Mouse (Mus musculus) limb, embryonic 14.5 days (tissue): ENCODE measurements around the gene Tpo. TPM values are rescaled to one million over a fixed set of nuclear protein-coding genes. Genes with fewer than 3 reads are reported as not detected.

Experiments used
- ATAC-seq: fragments of 200-750 bp; cut with Nextera tagmentation; 2 replicates; pipeline ENCODE4 v1.8.0; 2017; ENCODE audit warnings: low read depth, moderate number of reproducible peaks, moderate TSS enrichment; ENCODE audit not compliant: low FRiP score
- DNase-seq: peaks from one replicate; pipeline ENCODE4 v3.0.0-alpha.2; 2015; ENCODE audit warnings: low spot score
- H3K27ac ChIP-seq: fragments of 300-500 bp; sonication (generic); replicated peaks from 2 replicates; pipeline ENCODE4 v1.5.1; 2014; ENCODE audit warnings: low read depth, mild to moderate bottlenecking, low read length, moderate library complexity, mixed read lengths
- H3K27me3 ChIP-seq: fragments of 300-500 bp; sonication (generic); 2 replicates; pipeline ENCODE4 v1.6.1; 2014; ENCODE audit warnings: low read length, mixed read lengths; ENCODE audit not compliant: control insufficient read depth, insufficient read depth
- H3K36me3 ChIP-seq: fragments of 300-500 bp; sonication (generic); 2 replicates; pipeline ENCODE4 v1.6.1; 2014; ENCODE audit warnings: mild to moderate bottlenecking, low read length, moderate library complexity, mixed read lengths; ENCODE audit not compliant: control insufficient read depth, insufficient read depth
- H3K4me1 ChIP-seq: fragments of 300-500 bp; sonication (generic); 2 replicates; pipeline ENCODE4 v1.6.1; 2014; ENCODE audit warnings: antibody characterized with exemption, low read length, mixed read lengths; ENCODE audit not compliant: control insufficient read depth, insufficient read depth
- H3K4me2 ChIP-seq: fragments of 300-500 bp; sonication (generic); replicated peaks from 2 replicates; pipeline ENCODE4 v1.6.1; 2014; ENCODE audit warnings: low read depth, mild to moderate bottlenecking, low read length, moderate library complexity; ENCODE audit not compliant: severe bottlenecking
- H3K4me3 ChIP-seq: fragments of 300-500 bp; sonication (generic); replicated peaks from 2 replicates; pipeline ENCODE4 v1.5.1; 2014; ENCODE audit warnings: low read length
- H3K9ac ChIP-seq: fragments of 300-500 bp; sonication (generic); 2 replicates; pipeline ENCODE4 v1.6.1; 2014; ENCODE audit warnings: mild to moderate bottlenecking, low read depth, low read length, moderate library complexity; ENCODE audit not compliant: severe bottlenecking
- H3K9me3 ChIP-seq: fragments of 300-500 bp; sonication (generic); 2 replicates; pipeline ENCODE4 v1.6.1; 2016; ENCODE audit warnings: low read length; ENCODE audit not compliant: control insufficient read depth
- POLR2A ChIP-seq: fragments of 200-500 bp; IDR thresholded peaks from 2 replicates; pipeline ENCODE4 v1.8.0; 2012; ENCODE audit warnings: inconsistent platforms, mild to moderate bottlenecking, moderate library complexity, borderline replicate concordance; ENCODE audit not compliant: insufficient read depth, insufficient read length; ENCODE audit errors: extremely low read depth
- WGBS: fragments of 180-500 bp; shearing (Covaris S2); extraction: QIAGEN DNeasy Blood & Tissue Kit; methylation state at CpG from one replicate; pipeline ENCODE4 v1.1.7; 2014; 5-methylcytosine and 5-hydroxymethylcytosine counted together
- polyA plus RNA-seq, 2 experiments: library from polyadenylated mRNA; depleted of rRNA in 1 of 2; stranded (reverse) in 1 of 2; unstranded in 1 of 2; fragments of >200 nt; fragmentation: Nextera tagmentation in 1 of 2; extraction: Ambion mirVana in 1 of 2; gene quantifications; 2 replicates each; pipeline versions ENCODE4 v1.2.1 to v1.2.3; 2012 to 2014

The Tpo gene
- 0.03 TPM in 1 of 2 replicates, not detected in the other for polyA plus RNA-seq (2012; rRNA removed)
- polyA plus RNA-seq (2014; fragmentation: Nextera tagmentation; extraction: Ambion mirVana): not detected in 2 replicates

DNA sequence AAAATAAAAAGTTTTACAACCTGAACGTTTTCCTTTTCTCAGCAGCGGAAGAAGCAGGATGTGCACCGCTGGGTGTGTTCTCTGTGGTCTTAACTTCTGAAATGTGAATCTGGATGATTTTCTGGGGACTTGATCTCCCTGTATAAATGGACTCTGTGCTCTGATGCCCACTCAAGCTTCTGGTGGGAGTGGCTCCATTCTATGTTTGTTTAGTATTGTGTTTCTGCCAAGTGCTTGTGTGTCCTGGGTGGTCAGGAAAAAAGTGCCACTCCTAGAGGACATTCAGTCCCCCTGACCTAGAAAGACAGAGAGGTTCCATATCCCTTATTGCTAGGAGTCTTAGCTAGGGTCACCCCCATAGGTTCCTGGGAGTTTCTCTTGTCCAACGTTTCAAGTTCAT, at the start of gene Tpo:
Gene Tpo (minus strand): TSS at position 101 of the 400 bp plus-strand sequence.
- TF ChIP-seq POLR2A: no peak
- no peaks in the 10 kb centered on the region for H3K9me3 ChIP-seq
- H3K27ac ChIP-seq: no peak within 1 kb of the TSS
- no peak within 1 kb of the TSS for H3K4me3 ChIP-seq
- DNase-seq: no peak
- H3K4me2 ChIP-seq: no peak within 1 kb of the TSS
- WGBS: 82% methylated on average over 4 of the region's 4 CpGs
- H3K4me1 ChIP-seq: no peaks in the 10 kb centered on the region
- H3K9ac ChIP-seq: no peak within 1 kb of the TSS
- no peak for ATAC-seq
- H3K36me3 ChIP-seq: no peaks in the 10 kb centered on the region
- no peaks in the 10 kb centered on the region for H3K27me3 ChIP-seq

DNA sequence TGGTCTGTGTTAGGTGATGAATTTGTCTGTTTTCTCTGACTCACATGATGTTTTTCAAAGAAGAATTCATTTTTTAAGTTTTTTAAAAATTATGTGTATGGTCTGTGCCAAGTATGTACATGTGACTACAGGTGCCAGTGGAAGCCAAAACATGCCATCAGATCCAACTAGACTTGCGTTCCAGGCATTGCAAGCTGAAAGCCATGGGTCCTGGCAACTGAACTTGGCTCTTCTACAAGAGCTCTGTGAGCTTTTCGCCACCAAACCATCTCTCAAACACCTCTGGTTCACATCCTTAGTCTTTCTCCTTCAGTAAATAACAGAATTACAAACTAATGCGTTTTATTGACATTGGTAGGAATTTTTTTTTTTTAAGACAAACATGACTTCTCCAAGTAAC, 49.3 kb upstream of the Tpo start:
- ATAC-seq: no peak
- no peak overlapping the region for H3K4me3 ChIP-seq
- no peak overlapping the region for H3K4me2 ChIP-seq
- WGBS: 88% methylated on average over 3 of the region's 3 CpGs
- no peak overlapping the region for H3K27ac ChIP-seq
- DNase-seq: no peak
- H3K4me1 ChIP-seq: no peaks in the 10 kb centered on the region
- H3K27me3 ChIP-seq: no peaks in the 10 kb centered on the region
- no peak for TF ChIP-seq POLR2A
- H3K36me3 ChIP-seq: no peaks in the 10 kb centered on the region
- no peak overlapping the region for H3K9ac ChIP-seq
- no peaks in the 10 kb centered on the region for H3K9me3 ChIP-seq

DNA sequence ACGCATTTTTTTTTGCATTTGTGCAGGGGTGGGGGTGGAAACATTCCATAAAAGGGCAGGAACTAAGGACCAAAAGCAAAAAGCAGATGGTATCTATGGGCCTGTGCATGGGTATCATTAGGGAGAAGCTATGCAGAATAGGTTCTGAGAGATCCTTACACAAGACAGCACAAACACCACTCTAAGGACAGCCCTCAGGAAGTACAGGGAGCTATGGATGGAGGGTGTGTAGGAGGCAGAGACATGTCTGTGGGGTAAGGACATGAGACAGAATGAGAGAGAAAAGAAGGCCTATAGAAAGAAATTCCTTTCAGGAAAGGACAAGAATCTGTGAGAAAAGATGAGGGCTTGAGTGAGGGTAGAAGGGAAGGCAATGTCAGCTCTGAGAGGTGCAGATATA, 47.2 kb upstream of the Tpo start:
- ATAC-seq (no peak), DNase-seq (no peak)
- H3K4me2 ChIP-seq: no peak overlapping the region
- no peaks in the 10 kb centered on the region for H3K36me3 ChIP-seq
- no peak overlapping the region for H3K4me3 ChIP-seq
- no peaks in the 10 kb centered on the region for H3K9me3 ChIP-seq
- H3K27ac ChIP-seq: no peak overlapping the region
- 76% methylated on average over 1 of the region's 1 CpGs for WGBS
- H3K9ac ChIP-seq: no peak overlapping the region
- no peak for TF ChIP-seq POLR2A
- no peaks in the 10 kb centered on the region for H3K4me1 ChIP-seq
- H3K27me3 ChIP-seq: no peaks in the 10 kb centered on the region

DNA sequence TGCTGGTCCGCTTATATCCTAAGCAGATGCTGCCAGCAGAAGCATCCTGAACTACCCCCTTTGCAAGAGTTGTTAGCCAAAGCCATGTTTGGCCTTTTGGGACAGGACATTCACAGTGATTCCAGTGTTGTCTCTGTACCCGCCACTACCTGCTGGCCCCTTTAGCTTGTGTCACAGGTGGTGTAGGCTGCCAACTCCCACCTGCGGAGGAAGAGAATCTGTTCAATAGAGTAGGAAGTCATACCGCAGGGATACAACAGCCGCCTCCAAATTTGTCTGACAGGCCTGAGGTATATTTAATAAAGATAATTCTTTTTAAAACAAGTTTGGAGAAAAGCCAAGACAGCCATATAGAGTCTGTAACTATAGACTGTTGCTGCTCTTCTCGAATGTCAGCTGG, 45.5 kb upstream of the Tpo start:
- Histone ChIP-seq H3K4me2 (no peak overlapping the region), H3K27ac (no peak overlapping the region), H3K36me3 (no peaks in the 10 kb centered on the region), H3K4me3 (no peak overlapping the region), H3K4me1 (no peaks in the 10 kb centered on the region), H3K9ac (no peak overlapping the region), H3K27me3 (no peaks in the 10 kb centered on the region), H3K9me3 (no peaks in the 10 kb centered on the region)
- no peak for TF ChIP-seq POLR2A
- ATAC-seq (no peak), DNase-seq (no peak)
- 81% methylated on average over 6 of the region's 6 CpGs for WGBS

DNA sequence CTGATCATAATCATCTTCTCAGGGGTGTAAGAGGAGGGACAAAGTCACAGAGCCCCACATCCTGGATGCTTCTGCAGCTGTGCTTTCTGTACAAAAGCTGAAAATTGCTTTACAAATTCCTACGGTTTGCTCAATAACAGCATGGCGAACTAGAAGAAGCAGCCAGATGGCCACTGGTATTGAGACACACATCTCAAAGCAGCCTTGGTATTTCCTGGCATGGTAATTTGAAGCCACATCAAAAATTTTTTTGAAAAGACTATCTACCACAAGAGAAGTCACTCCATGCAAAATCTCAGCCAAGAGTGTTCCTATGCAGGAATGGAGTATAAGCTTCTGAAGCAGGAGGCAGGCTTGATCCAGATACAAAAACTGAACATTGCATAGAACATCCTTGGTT, 45.1 kb upstream of the Tpo start:
- ATAC-seq: no peak

DNA sequence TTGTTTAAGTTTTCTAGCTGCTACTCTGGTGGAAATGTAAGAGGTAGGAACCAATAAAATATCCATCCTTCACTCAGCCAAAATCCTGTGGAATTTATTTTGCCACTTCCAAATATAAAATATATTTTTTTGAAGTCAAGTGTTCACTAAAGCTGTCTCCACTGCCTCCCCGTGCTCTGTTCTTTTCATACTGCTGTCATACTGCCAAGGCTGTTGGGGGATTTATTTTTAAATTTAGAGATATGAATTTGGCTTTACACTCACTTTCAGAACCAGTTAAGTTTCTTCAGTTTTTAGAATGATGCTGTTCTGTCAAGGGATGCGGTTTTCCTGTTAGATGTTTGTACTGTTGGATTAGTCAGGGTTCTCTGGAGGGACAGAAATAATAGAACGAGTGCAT, 36.1 kb upstream of the Tpo start:
- H3K4me3 ChIP-seq: no peak overlapping the region
- DNase-seq (no peak), ATAC-seq (no peak)
- no peak overlapping the region for H3K4me2 ChIP-seq
- H3K9ac ChIP-seq: no peak overlapping the region
- no peaks in the 10 kb centered on the region for H3K9me3 ChIP-seq
- H3K27ac ChIP-seq: no peak overlapping the region
- H3K27me3 ChIP-seq: no peaks in the 10 kb centered on the region
- no peaks in the 10 kb centered on the region for H3K36me3 ChIP-seq
- WGBS: 68% methylated on average over 3 of the region's 3 CpGs
- H3K4me1 ChIP-seq: no peaks in the 10 kb centered on the region
- TF ChIP-seq POLR2A: no peak

More for the DNA sequence above, 45.1 kb upstream of the Tpo start:
- no peak overlapping the region for H3K4me3 ChIP-seq
- no peak overlapping the region for H3K4me2 ChIP-seq
- no peak for TF ChIP-seq POLR2A
- H3K27ac ChIP-seq: no peak overlapping the region
- no peak overlapping the region for H3K9ac ChIP-seq
- no peaks in the 10 kb centered on the region for H3K9me3 ChIP-seq
- WGBS: 65% methylated on average over 2 of the region's 2 CpGs
- no peaks in the 10 kb centered on the region for H3K36me3 ChIP-seq
- no peak for DNase-seq
- no peaks in the 10 kb centered on the region for H3K4me1 ChIP-seq
- no peaks in the 10 kb centered on the region for H3K27me3 ChIP-seq
